Mouse (Mus musculus) liver, adult 2 months (tissue): ENCODE measurements around the gene Ptprs.

Source experiments
- CTCF ChIP-seq: fragments of 200-500 bp; IDR thresholded peaks from 2 replicates; pipeline ENCODE4 v1.5.1; 2011; ENCODE audit warnings: low read depth, low read length, control low read depth
- POLR2A ChIP-seq: fragments of 200-500 bp; IDR thresholded peaks from 2 replicates; pipeline ENCODE4 v1.6.1; 2011; ENCODE audit warnings: low read length, control low read depth; ENCODE audit not compliant: insufficient read depth; ENCODE audit errors: extremely low read depth

DNA sequence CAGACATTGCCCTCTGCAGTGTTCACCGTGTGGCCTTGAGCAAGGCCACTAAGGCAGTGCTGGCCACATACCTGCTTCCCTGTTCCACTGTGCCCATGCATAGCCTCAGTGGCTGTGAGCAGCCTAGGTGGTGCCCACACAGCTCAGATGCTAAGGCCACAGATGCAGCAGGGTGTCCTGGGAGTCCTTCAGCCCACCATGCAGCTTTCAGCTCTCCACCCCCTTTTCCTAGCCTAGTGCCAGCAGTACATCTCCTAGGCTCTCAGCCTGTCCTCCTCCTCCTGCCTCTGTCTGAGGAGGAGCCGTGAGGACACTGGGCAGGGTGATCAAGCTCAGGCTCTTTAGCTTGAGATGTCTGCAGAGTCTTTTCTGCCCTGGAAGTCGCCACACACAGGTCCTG lies 106.2 kb downstream of the Ptprs start:
- TF ChIP-seq POLR2A: no peak
- TF ChIP-seq CTCF: no peak
